Mouse (Mus musculus) megakaryocyte, embryonic 14.5 days (primary cell): ENCODE data around the gene Slc7a5.

ENCODE experiments used
- FLI1 ChIP-seq: IDR thresholded peaks from 2 replicates; pipeline ENCODE4 v1.6.1; 2012; ENCODE audit warnings: low read length, inconsistent platforms, mixed read lengths
- GATA1 ChIP-seq: IDR thresholded peaks from 3 replicates; pipeline ENCODE4 v1.6.1; 2012; ENCODE audit warnings: mixed read lengths, low read length, inconsistent platforms, borderline replicate concordance

- TF ChIP-seq GATA1 (no peak), FLI1 (no peak)
Measured at GRCm38 (mm10) chr8:121847987-121848386, 59.5 kb downstream of the Slc7a5 start.
